Mouse (Mus musculus): ENCODE data around the gene Gm20388. TPM values are rescaled to one million over a fixed set of nuclear protein-coding genes. Genes with fewer than 3 reads are reported as not detected.

The Gm20388 gene
- polyA plus RNA-seq, 1 experiment from 2014 or later: not detected

GRCm38 (mm10) chr8:124113108-124113507, 4202.5 kb downstream of the Gm20388 start:
- Histone ChIP-seq H3K27me3 (replicated peaks) (no peaks in the 10 kb centered on the region), H3K27ac (no peak overlapping the region), H3K4me1 (no peaks in the 10 kb centered on the region), H3K36me3 (no peaks in the 10 kb centered on the region), H3K4me3 (no peak overlapping the region), H3K9ac (no peak overlapping the region), H3K4me2 (no peak overlapping the region), H3K9me3 (replicated peaks) (peaks cover 27% of the 10 kb centered on the region)
- ATAC-seq: no peak
- WGBS (ENCODE audit: insufficient replicate concordance): 59% methylated on average over 10 of the region's 10 CpGs

GRCm38 (mm10) chr8:124125241-124125640, 4214.6 kb downstream of the Gm20388 start:
- ATAC-seq: no peak
- Histone ChIP-seq H3K36me3 (no peaks in the 10 kb centered on the region), H3K27me3 (replicated peaks) (no peaks in the 10 kb centered on the region), H3K4me1 (no peaks in the 10 kb centered on the region), H3K27ac (no peak overlapping the region), H3K4me3 (no peak overlapping the region), H3K4me2 (no peak overlapping the region), H3K9ac (no peak overlapping the region), H3K9me3 (replicated peaks) (peaks cover 6% of the 10 kb centered on the region; the same call in 1 of the 2 replicates)
- WGBS (ENCODE audit: insufficient replicate concordance): 83% methylated on average over 20 of the region's 20 CpGs

- H3K9me3 ChIP-seq (replicated peaks): no peaks in the 10 kb centered on the region
- 71% methylated on average over 5 of the region's 5 CpGs for WGBS (ENCODE audit: insufficient replicate concordance)
- no peaks in the 10 kb centered on the region for H3K27me3 ChIP-seq (replicated peaks)
- no peak overlapping the region for H3K4me2 ChIP-seq
- H3K4me1 ChIP-seq: no peaks in the 10 kb centered on the region
- no peak overlapping the region for H3K27ac ChIP-seq
- H3K4me3 ChIP-seq: no peak overlapping the region
- H3K36me3 ChIP-seq: no peaks in the 10 kb centered on the region
- no peak for ATAC-seq
- H3K9ac ChIP-seq: no peak overlapping the region
These were observed 4226.6 kb downstream of the Gm20388 start for GRCm38 (mm10) chr8:124137261-124137660.

GRCm38 (mm10) chr8:124140211-124140790, 4229.7 kb downstream of the Gm20388 start:
- Histone ChIP-seq H3K27me3 (replicated peaks) (no peaks in the 10 kb centered on the region), H3K9me3 (replicated peaks) (no peaks in the 10 kb centered on the region), H3K27ac (no peak overlapping the region), H3K4me1 (no peaks in the 10 kb centered on the region), H3K4me2 (no peak overlapping the region), H3K36me3 (no peaks in the 10 kb centered on the region), H3K4me3 (no peak overlapping the region), H3K9ac (no peak overlapping the region)
- 71% methylated on average over 11 of the region's 11 CpGs for WGBS (ENCODE audit: insufficient replicate concordance)
- ATAC-seq: no peak

GRCm38 (mm10) chr8:124140868-124141431, 4230.3 kb downstream of the Gm20388 start:
- Histone ChIP-seq H3K4me2 (no peak overlapping the region), H3K27me3 (replicated peaks) (no peaks in the 10 kb centered on the region), H3K27ac (no peak overlapping the region), H3K4me3 (no peak overlapping the region), H3K4me1 (no peaks in the 10 kb centered on the region), H3K36me3 (no peaks in the 10 kb centered on the region), H3K9ac (no peak overlapping the region), H3K9me3 (replicated peaks) (no peaks in the 10 kb centered on the region)
- WGBS (ENCODE audit: insufficient replicate concordance): 69% methylated on average over 20 of the region's 20 CpGs
- no peak for ATAC-seq

GRCm38 (mm10) chr8:124141681-124142391, 4231.2 kb downstream of the Gm20388 start:
- Histone ChIP-seq H3K27ac (no peak overlapping the region), H3K27me3 (replicated peaks) (no peaks in the 10 kb centered on the region), H3K9ac (no peak overlapping the region), H3K36me3 (no peaks in the 10 kb centered on the region), H3K4me1 (no peaks in the 10 kb centered on the region), H3K4me3 (no peak overlapping the region), H3K4me2 (no peak overlapping the region), H3K9me3 (replicated peaks) (no peaks in the 10 kb centered on the region)
- ATAC-seq: no peak
- WGBS (ENCODE audit: insufficient replicate concordance): 58% methylated on average over 9 of the region's 9 CpGs

GRCm38 (mm10) chr8:124143003-124143402, 4232.4 kb downstream of the Gm20388 start:
- H3K9me3 ChIP-seq (replicated peaks): no peaks in the 10 kb centered on the region
- no peak overlapping the region for H3K4me2 ChIP-seq
- no peak overlapping the region for H3K4me3 ChIP-seq
- no peak overlapping the region for H3K9ac ChIP-seq
- ATAC-seq: no peak
- no peak overlapping the region for H3K27ac ChIP-seq
- no peaks in the 10 kb centered on the region for H3K27me3 ChIP-seq (replicated peaks)
- no peaks in the 10 kb centered on the region for H3K4me1 ChIP-seq
- 45% methylated on average over 5 of the region's 5 CpGs for WGBS (ENCODE audit: insufficient replicate concordance)
- H3K36me3 ChIP-seq: no peaks in the 10 kb centered on the region

- no peaks in the 10 kb centered on the region for H3K36me3 ChIP-seq
- H3K27ac ChIP-seq: no peak overlapping the region
- H3K9ac ChIP-seq: no peak overlapping the region
- no peaks in the 10 kb centered on the region for H3K9me3 ChIP-seq (replicated peaks)
- no peaks in the 10 kb centered on the region for H3K4me1 ChIP-seq
- WGBS (ENCODE audit: insufficient replicate concordance): 70% methylated on average over 16 of the region's 16 CpGs
- H3K27me3 ChIP-seq (replicated peaks): no peaks in the 10 kb centered on the region
- no peak for ATAC-seq
- no peak overlapping the region for H3K4me2 ChIP-seq
- no peak overlapping the region for H3K4me3 ChIP-seq
These were observed 4233.4 kb downstream of the Gm20388 start for GRCm38 (mm10) chr8:124143871-124144618.

GRCm38 (mm10) chr8:124144619-124144980, 4234.0 kb downstream of the Gm20388 start:
- Histone ChIP-seq H3K27ac (no peak overlapping the region), H3K4me2 (no peak overlapping the region), H3K4me3 (no peak overlapping the region), H3K9ac (no peak overlapping the region), H3K9me3 (replicated peaks) (no peaks in the 10 kb centered on the region), H3K27me3 (replicated peaks) (no peaks in the 10 kb centered on the region), H3K36me3 (no peaks in the 10 kb centered on the region), H3K4me1 (no peaks in the 10 kb centered on the region)
- WGBS (ENCODE audit: insufficient replicate concordance): 81% methylated on average over 12 of the region's 12 CpGs
- ATAC-seq: no peak

GRCm38 (mm10) chr8:124146286-124146685, 4235.6 kb downstream of the Gm20388 start:
- Histone ChIP-seq H3K36me3 (no peaks in the 10 kb centered on the region), H3K4me1 (no peaks in the 10 kb centered on the region), H3K27me3 (replicated peaks) (no peaks in the 10 kb centered on the region), H3K9me3 (replicated peaks) (no peaks in the 10 kb centered on the region), H3K27ac (no peak overlapping the region), H3K9ac (no peak overlapping the region), H3K4me3 (no peak overlapping the region), H3K4me2 (no peak overlapping the region)
- no peak for ATAC-seq
- WGBS (ENCODE audit: insufficient replicate concordance): 62% methylated on average over 5 of the region's 5 CpGs

GRCm38 (mm10) chr8:124150009-124150408, 4239.4 kb downstream of the Gm20388 start:
- H3K27me3 ChIP-seq (replicated peaks): no peaks in the 10 kb centered on the region
- no peak overlapping the region for H3K4me2 ChIP-seq
- no peaks in the 10 kb centered on the region for H3K4me1 ChIP-seq
- no peaks in the 10 kb centered on the region for H3K36me3 ChIP-seq
- H3K9me3 ChIP-seq (replicated peaks): no peaks in the 10 kb centered on the region
- H3K4me3 ChIP-seq: no peak overlapping the region
- H3K9ac ChIP-seq: no peak overlapping the region
- ATAC-seq: no peak
- H3K27ac ChIP-seq: no peak overlapping the region
- WGBS (ENCODE audit: insufficient replicate concordance): 55% methylated on average over 11 of the region's 11 CpGs

GRCm38 (mm10) chr8:124150536-124150935, 4239.9 kb downstream of the Gm20388 start:
- Histone ChIP-seq H3K36me3 (no peaks in the 10 kb centered on the region), H3K9ac (no peak overlapping the region), H3K9me3 (replicated peaks) (no peaks in the 10 kb centered on the region), H3K4me1 (no peaks in the 10 kb centered on the region), H3K27ac (no peak overlapping the region), H3K4me2 (no peak overlapping the region), H3K4me3 (no peak overlapping the region), H3K27me3 (replicated peaks) (no peaks in the 10 kb centered on the region)
- WGBS (ENCODE audit: insufficient replicate concordance): 67% methylated on average over 5 of the region's 5 CpGs
- no peak for ATAC-seq

Measured in liver, embryonic 12.5 days (tissue).